Mouse (Mus musculus) mouse embryonic stem cell (cell line): ENCODE measurements around the gene Aurkb.

ENCODE experiments used
- in situ Hi-C, 2 experiments: fragments of 300-500 bp; cut with MboI; formaldehyde crosslinking; loops; 1 replicate in 1 of 2; 3 replicates in 1 of 2; pipeline ENCODE4 v1.14.3; 2019 to 2020; ENCODE audit warnings: low sequenced_read_pairs in 2 of 2, low pct_unique_long_range_greater_than_20kb in 1 of 2, mixed read lengths in 1 of 2; ENCODE audit not compliant: unreplicated experiment in 1 of 2

Gene Aurkb

GRCm38 (mm10) chr11:69073951-69074775 is 28.7 kb downstream of the Aurkb start:
- in situ Hi-C loops, result no loop called here

DNA sequence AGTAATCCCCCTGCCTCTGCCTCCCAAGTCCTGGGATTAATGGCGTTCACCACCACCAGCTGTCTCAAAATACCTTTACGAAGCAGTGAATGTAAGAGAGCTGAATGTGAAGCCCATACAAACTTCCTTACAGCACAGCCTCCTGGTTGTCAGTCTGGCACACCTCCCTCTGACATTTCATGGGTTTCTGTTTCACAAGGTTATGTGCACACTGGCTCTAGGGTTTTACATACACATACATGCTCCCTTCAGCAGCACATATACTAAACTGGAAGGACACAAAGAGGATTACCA is 29.3 kb downstream of the Aurkb start:
- in situ Hi-C loops, result loop anchor here in 1 of 2 experiments (5.0 kb wide), 1 partner anchor 43 kb away; no protein-coding TSS in a partner anchor

DNA sequence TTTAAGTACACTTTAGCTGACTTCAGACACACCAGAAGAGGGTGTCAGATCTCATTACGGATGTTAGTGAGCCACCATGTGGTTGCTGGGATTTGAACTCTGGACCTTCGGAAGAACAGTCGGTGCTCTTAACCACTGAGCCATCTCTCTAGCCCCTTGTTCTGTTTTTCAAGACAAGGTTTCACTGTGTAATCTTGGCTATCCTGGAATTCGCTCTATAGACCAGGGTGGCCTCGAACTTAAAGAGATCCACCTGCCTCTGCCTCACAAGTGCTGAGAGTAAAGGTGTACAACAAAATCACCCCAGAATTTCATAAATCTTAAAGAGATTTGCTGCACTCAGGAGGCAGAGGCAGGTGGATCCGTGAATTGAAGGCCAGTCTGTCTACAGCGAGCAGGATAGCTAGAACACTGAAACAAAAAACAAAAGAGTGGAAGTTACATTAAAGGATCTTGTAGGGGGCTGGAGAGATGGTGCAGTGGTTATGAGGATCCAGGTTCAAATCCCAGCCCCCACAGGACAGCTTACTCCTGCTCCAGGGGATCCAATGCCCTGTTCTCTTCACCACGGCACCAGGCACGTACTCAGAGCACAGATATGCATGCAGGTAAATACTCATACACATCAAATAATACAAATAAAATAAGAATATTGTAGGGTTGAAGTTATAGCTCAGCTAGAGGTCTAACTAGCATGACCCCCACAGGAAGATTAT is 30.5 kb downstream of the Aurkb start:
- in situ Hi-C loops, result loop anchor here in 1 of 2 experiments (5.0 kb wide), 1 partner anchor 41 kb away; no protein-coding TSS in a partner anchor

DNA sequence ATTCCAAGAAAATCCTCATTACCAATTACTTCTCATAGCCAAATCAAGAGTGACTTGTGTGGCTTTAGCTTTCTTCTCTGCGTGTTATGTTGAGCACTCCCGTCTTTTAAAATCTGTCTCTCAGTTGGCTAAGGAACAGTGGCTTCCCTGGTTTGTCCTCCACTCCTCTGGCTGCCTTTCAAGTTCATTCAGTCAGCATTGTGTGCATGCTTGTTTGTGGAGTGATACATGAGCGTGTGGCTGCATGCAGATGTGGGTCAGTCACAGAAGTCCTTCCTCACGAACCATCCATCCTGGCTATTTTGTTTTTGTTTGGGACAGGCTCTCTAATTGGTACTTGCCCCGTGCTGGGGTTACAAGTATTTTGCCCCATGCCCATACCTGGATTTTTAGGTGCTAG is 31.1 kb downstream of the Aurkb start:
- in situ Hi-C loops, result loop anchor here in 1 of 2 experiments (5.0 kb wide), 1 partner anchor 41 kb away; no protein-coding TSS in a partner anchor

GRCm38 (mm10) chr11:69077316-69077715 is 31.9 kb downstream of the Aurkb start:
- in situ Hi-C loops, result loop anchor here in 1 of 2 experiments (5.0 kb wide), 1 partner anchor 40 kb away; no protein-coding TSS in a partner anchor

GRCm38 (mm10) chr11:69078041-69078440 is 32.6 kb downstream of the Aurkb start:
- in situ Hi-C loops, result loop anchor here in 1 of 2 experiments (5.0 kb wide), 1 partner anchor 39 kb away; no protein-coding TSS in a partner anchor

- in situ Hi-C loops, result loop anchor here in 1 of 2 experiments (5.0 kb wide), 1 partner anchor 38 kb away; no protein-coding TSS in a partner anchor
Measured at GRCm38 (mm10) chr11:69078805-69079438, 33.5 kb downstream of the Aurkb start.

- in situ Hi-C loops, result no loop called here
Measured at GRCm38 (mm10) chr11:69080102-69080854, 34.8 kb downstream of the Aurkb start.

- in situ Hi-C loops, result no loop called here
Measured at GRCm38 (mm10) chr11:69080855-69081222, 35.4 kb downstream of the Aurkb start.

GRCm38 (mm10) chr11:69081613-69082012 is 36.2 kb downstream of the Aurkb start:
- in situ Hi-C loops, result no loop called here

GRCm38 (mm10) chr11:69085608-69086007 is 40.2 kb downstream of the Aurkb start:
- in situ Hi-C loops, result no loop called here

DNA sequence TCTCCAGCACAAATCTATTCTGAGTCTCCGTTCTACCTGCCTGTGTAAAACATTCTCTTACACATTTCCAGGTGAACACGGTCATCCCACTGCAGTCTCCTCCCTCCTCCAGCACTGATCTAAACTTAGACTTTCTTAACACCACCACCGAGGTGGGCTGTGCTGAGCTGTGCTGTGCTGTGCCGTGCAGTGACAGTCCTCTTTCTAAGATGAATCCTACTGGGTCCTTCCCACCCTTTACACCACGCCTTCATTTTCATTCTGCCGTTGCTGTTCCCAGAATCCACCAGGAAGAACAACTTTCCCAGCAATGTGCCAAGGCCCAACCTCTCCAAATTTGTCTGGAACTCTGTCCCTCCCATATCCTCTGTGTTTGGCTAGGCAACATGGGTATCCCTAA is 40.9 kb downstream of the Aurkb start:
- in situ Hi-C loops, result no loop called here

GRCm38 (mm10) chr11:69087082-69087481 is 41.6 kb downstream of the Aurkb start:
- in situ Hi-C loops, result no loop called here

DNA sequence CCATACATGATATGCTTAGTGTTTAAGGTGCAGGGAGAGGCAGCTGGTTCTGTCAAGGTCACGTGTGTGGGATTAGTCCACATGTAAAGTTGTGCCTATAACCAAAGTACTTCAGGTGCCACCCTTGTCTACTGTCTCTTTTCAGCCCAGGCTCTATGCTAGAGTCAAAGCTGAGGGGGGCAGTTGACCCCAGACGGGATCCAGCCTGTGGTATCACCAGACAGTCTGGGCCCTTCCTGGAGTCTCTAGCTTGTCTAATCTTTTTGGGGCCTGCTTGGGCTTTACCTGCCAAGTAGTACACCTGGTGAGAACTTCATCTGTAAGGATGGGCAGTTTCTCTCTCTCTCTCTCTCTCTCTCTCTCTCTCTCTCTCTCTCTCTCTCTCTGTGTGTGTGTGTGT is 42.1 kb downstream of the Aurkb start:
- in situ Hi-C loops, result no loop called here

- in situ Hi-C loops, result no loop called here
Measured at GRCm38 (mm10) chr11:69088103-69088855, 42.8 kb downstream of the Aurkb start, which contains the start of gene Vamp2. Gene Vamp2, plus strand, starts transcription at chr11:69088490.

DNA sequence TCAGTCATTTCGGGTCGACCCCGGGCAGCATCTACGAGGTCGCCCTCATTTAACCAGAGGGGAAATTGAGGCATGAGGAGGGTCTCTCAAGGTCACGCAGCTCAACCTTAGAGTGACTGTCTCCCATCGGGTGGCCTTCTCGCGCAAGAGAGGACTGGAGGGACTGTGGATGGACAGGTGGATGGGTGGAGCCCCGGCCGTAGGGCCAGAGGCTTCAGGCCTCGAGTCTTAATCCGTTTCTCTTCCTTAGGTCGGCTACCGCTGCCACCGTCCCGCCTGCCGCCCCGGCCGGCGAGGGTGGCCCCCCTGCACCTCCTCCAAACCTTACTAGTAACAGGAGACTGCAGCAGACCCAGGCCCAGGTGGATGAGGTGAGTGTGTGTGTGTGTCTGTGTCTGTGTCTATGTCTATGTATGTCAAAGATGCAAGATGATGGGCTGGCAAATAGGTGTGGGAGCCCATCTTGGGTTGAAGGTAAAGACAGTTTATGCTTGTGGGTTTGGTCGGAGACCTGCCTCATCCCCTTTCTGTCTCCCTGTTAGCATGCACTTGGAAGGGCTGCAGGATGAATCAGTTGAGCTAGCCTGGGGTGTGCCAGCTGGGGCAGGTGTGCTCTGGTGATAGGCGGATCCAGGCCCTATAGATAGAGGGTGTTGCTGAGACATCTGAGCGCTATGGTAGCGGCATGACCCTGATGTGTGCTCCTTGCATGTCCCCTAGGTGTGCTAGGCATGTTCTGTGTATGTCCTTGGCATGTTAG is 43.6 kb downstream of the Aurkb start:
- in situ Hi-C loops, result no loop called here

DNA sequence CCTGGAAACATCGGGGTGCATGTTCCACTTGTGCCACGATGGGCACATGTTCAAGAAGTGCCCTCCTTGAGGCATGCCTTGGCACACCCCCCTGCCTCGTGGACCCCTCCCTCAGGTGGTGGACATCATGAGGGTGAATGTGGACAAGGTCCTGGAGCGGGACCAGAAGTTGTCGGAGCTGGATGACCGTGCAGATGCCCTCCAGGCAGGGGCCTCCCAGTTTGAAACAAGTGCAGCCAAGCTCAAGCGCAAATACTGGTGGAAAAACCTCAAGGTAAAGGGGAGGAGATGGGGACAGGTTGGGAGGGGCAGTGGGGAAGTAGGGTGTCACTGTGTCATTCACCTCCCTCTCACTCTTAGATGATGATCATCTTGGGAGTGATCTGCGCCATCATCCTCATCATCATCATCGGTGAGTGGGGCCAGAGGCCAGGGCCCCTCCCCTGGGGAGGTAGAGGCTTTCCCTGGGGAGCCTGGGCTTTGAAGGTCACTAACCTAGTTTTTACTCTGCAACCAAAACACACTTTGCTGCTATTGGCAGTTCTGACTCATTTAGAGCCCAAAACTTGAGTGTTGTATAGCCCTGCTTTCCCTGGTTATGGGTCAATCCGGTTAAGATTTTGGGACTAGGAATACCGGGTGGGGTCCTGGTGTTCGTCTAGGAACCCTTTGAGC is 44.3 kb downstream of the Aurkb start:
- in situ Hi-C loops, result no loop called here
